In the genomic region with DNA sequence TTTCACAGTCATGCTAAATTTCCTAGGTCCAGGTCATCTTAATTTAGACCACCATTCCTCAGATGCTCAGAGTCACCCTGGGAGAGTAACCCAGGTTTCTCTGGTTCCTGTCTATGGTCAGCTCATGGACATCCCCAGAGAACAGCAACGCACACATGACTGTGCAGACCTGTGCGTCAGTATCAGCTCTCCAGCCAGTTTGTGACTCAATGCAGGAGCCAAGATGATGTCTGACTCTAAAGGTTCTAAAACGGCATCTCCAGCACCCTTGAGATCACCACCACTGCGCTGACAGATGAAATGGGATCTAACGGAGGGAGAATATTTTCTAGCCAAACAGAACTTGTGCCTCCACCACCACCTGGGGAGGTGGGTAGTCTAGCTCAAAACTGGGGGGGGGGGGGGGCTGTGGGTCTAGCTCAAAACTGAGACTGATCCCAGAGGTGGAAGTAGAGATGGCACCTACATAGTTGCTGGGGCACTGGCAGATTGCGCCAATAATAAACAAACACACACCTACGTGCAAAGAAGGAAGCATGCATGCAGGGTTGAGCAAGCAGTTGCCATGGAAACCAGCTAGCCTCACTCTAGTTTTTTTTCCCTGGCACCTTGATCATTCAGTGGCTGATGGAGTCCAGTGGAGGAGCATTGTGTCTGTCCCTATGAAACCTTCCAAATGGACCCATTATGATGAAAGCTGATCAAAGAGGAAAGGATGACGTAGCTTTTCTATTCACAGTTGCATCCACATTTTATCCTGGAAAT, we compare ENCODE assay signal across 12 mouse cellular contexts.
A peak's percentile ranks its signal among the peaks of the same experiment; 100 is the strongest.
DNase-seq lines count a peak whose midpoint lies in the region; ATAC-seq and TF ChIP-seq lines count a peak whose summit lies in the region.
"Had no signal": no experiment of that assay in that cellular context is flagged by ENCODE, and none has a peak within 500 bp of the region (broad histone marks: within the 10 kb centered on the region; RNA-seq: fewer than 3 reads in every experiment).

No protein-coding gene starts in this region.

- TF ChIP-seq CTCF in kidney, postnatal 0 days (IDR thresholded peaks at IDR 0.05; ENCODE audit: low read depth) = no peak

- no peak overlapping the region for H3K4me2 ChIP-seq in kidney, postnatal 0 days (ENCODE audit: low read length)
- H3K4me2 ChIP-seq in midbrain, embryonic 14.5 days (ENCODE audit: low read length) = no peak overlapping the region
- H3K4me2 ChIP-seq in hindbrain, embryonic 16.5 days (ENCODE audit: low read length) = peak overlapping the region; percentile 25; the same call in 1 of the 2 replicates
- H3K4me2 ChIP-seq: intestine, embryonic 15.5 days had no signal

- no peak overlapping the region for H3K9ac ChIP-seq in kidney, postnatal 0 days (ENCODE audit: low read depth, low read length)
- H3K9ac ChIP-seq in midbrain, embryonic 14.5 days (replicated peaks; ENCODE audit: low read length) = no peak overlapping the region
- H3K9ac ChIP-seq in hindbrain, embryonic 16.5 days (ENCODE audit: low read depth, low read length) = no peak overlapping the region
- H3K9ac ChIP-seq: intestine, embryonic 15.5 days had no signal

- H3K36me3 ChIP-seq in kidney, postnatal 0 days (ENCODE audit: insufficient read depth, low read length) = no peaks in the 10 kb centered on the region
- no peaks in the 10 kb centered on the region for H3K36me3 ChIP-seq in midbrain, embryonic 14.5 days (ENCODE audit: control insufficient read depth, insufficient read depth, low read length)
- no peaks in the 10 kb centered on the region for H3K36me3 ChIP-seq in midbrain, embryonic 10.5 days
- no peaks in the 10 kb centered on the region for H3K36me3 ChIP-seq in hindbrain, embryonic 16.5 days (ENCODE audit: control insufficient read depth, insufficient read depth, low read length)
- H3K36me3 ChIP-seq: G1E; heart, embryonic 10.5 days; intestine, embryonic 15.5 days had no signal

- ATAC-seq in kidney, postnatal 0 days (replicated peaks; ENCODE audit: low FRiP score, low read depth) = no peak
- no peak for ATAC-seq in midbrain, embryonic 14.5 days (ENCODE audit: low FRiP score, low TSS enrichment)
- ATAC-seq in hindbrain, embryonic 16.5 days = peak; percentile 75
- ATAC-seq: intestine, embryonic 15.5 days had no signal

- no peak overlapping the region for H3K27ac ChIP-seq in kidney, postnatal 0 days
- H3K27ac ChIP-seq in midbrain, embryonic 14.5 days (replicated peaks; ENCODE audit: low read depth, low read length) = no peak overlapping the region; the same call in 1 of the 2 replicates
- no peak overlapping the region for H3K27ac ChIP-seq in midbrain, embryonic 10.5 days (replicated peaks)
- no peak overlapping the region for H3K27ac ChIP-seq in hindbrain, embryonic 16.5 days (ENCODE audit: low read depth, low read length)
- H3K27ac ChIP-seq: heart, embryonic 10.5 days; intestine, embryonic 15.5 days had no signal

- no peaks in the 10 kb centered on the region for H3K27me3 ChIP-seq in kidney, postnatal 0 days (ENCODE audit: insufficient read depth, low read length)
- no peaks in the 10 kb centered on the region for H3K27me3 ChIP-seq in midbrain, embryonic 14.5 days (ENCODE audit: control insufficient read depth, insufficient read depth, low read length)
- no peaks in the 10 kb centered on the region for H3K27me3 ChIP-seq in midbrain, embryonic 10.5 days (ENCODE audit: low read depth, poor library complexity, severe bottlenecking)
- H3K27me3 ChIP-seq in hindbrain, embryonic 16.5 days (replicated peaks; ENCODE audit: control insufficient read depth, insufficient read depth, low read length) = no peaks in the 10 kb centered on the region
- H3K27me3 ChIP-seq: intestine, embryonic 15.5 days had no signal

- peak; percentile 31 for DNase-seq in kidney, postnatal 0 days (ENCODE audit: low spot score)
- no peak for DNase-seq in kidney, adult 18-20 months
- DNase-seq in midbrain, embryonic 14.5 days = peak; percentile 85
- no peak for DNase-seq in midbrain, embryonic 10.5 days (ENCODE audit: low spot score)
- DNase-seq in retina, postnatal 1 day = peak; percentile 24
- no peak for DNase-seq in thymus, postnatal 10 days (ENCODE audit: low spot score in 2 of 2)
- DNase-seq in gastrocnemius, postnatal 4 days (ENCODE audit: low spot score in 2 of 2) = no peak
- DNase-seq: cerebellum, adult 9-11 months had no signal

- H3K9me3 ChIP-seq in kidney, postnatal 0 days (replicated peaks; ENCODE audit: low read length) = no peaks in the 10 kb centered on the region
- H3K9me3 ChIP-seq in midbrain, embryonic 14.5 days (ENCODE audit: control insufficient read depth, low read length) = no peaks in the 10 kb centered on the region
- no peaks in the 10 kb centered on the region for H3K9me3 ChIP-seq in midbrain, embryonic 10.5 days (replicated peaks)
- no peaks in the 10 kb centered on the region for H3K9me3 ChIP-seq in hindbrain, embryonic 16.5 days (ENCODE audit: control insufficient read depth, low read length)
- H3K9me3 ChIP-seq: G1E; heart, embryonic 10.5 days; intestine, embryonic 15.5 days had no signal

- H3K4me1 ChIP-seq in kidney, postnatal 0 days (replicated peaks; ENCODE audit: insufficient read depth, low read length) = peaks cover 12% of the 10 kb centered on the region
- H3K4me1 ChIP-seq in midbrain, embryonic 14.5 days (ENCODE audit: control insufficient read depth, insufficient read depth, low read length) = peaks cover 10% of the 10 kb centered on the region; the same call in 1 of the 2 replicates
- H3K4me1 ChIP-seq in midbrain, embryonic 10.5 days = peaks cover 7% of the 10 kb centered on the region; the same call in 1 of the 2 replicates
- H3K4me1 ChIP-seq in hindbrain, embryonic 16.5 days (ENCODE audit: control insufficient read depth, insufficient read depth, low read depth, low read length) = peaks cover 9% of the 10 kb centered on the region
- H3K4me1 ChIP-seq: heart, embryonic 10.5 days had no signal

- WGBS in kidney, postnatal 0 days = 66% methylated on average over 8 of the region's 8 CpGs
- 48% methylated on average over 8 of the region's 8 CpGs for WGBS in midbrain, embryonic 14.5 days
- WGBS in midbrain, embryonic 10.5 days = 73% methylated on average over 8 of the region's 8 CpGs
- WGBS in hindbrain, embryonic 16.5 days = 55% methylated on average over 8 of the region's 8 CpGs

- H3K4me3 ChIP-seq in kidney, postnatal 0 days (replicated peaks; ENCODE audit: low read depth, low read length) = no peak overlapping the region
- no peak overlapping the region for H3K4me3 ChIP-seq in midbrain, embryonic 14.5 days (replicated peaks; ENCODE audit: low read depth, low read length)
- no peak overlapping the region for H3K4me3 ChIP-seq in midbrain, embryonic 10.5 days
- H3K4me3 ChIP-seq in hindbrain, embryonic 16.5 days (ENCODE audit: low read length) = no peak overlapping the region
- H3K4me3 ChIP-seq: heart, embryonic 10.5 days; intestine, embryonic 15.5 days had no signal

Comparison
In these comparisons a context has a peak if more than half of its experiments do, and no peak if none do; other contexts are left out.
1. DNase-seq: peak in kidney, postnatal 0 days (single experiment), midbrain, embryonic 14.5 days (single experiment) and retina, postnatal 1 day (single experiment); none in kidney, adult 18-20 months (single experiment), midbrain, embryonic 10.5 days (single experiment), thymus, postnatal 10 days (0 of 2) and gastrocnemius, postnatal 4 days (0 of 2).